Mouse (Mus musculus): ENCODE results near the gene Pigz.

The Pigz gene

GRCm38 (mm10) chr16:31993946-31994345 is 60.3 kb downstream of the Pigz start:
- DNase-seq (ENCODE audit: low read depth in 2 of 2, low spot score in 2 of 2), result no peak
